Mouse (Mus musculus) embryonic facial prominence, embryonic 14.5 days (tissue): ENCODE data around the gene Rbms2. TPM values are rescaled to one million over a fixed set of nuclear protein-coding genes. Genes with fewer than 3 reads are reported as not detected.
"Not testable (repeated sequence)": the region's sequence is repeated elsewhere in the genome, so short reads cannot be mapped to it uniquely, and the experiment has no call there.

ENCODE experiments used
- ATAC-seq: fragments of 200-750 bp; cut with Nextera tagmentation; 2 replicates; pipeline ENCODE4 v1.8.0; 2017; ENCODE audit warnings: low read depth, moderate number of reproducible peaks, moderate TSS enrichment
- DNase-seq: peaks from one replicate; pipeline ENCODE4 v3.0.0-alpha.2; 2015; ENCODE audit warnings: low spot score
- H3K27ac ChIP-seq: fragments of 300-500 bp; sonication (generic); replicated peaks from 2 replicates; pipeline ENCODE4 v1.5.1; 2014; ENCODE audit warnings: low read depth, mild to moderate bottlenecking, low read length, moderate library complexity
- H3K27me3 ChIP-seq: fragments of 300-500 bp; sonication (generic); replicated peaks from 2 replicates; pipeline ENCODE4 v1.6.1; 2014; ENCODE audit warnings: low read length; ENCODE audit not compliant: control insufficient read depth, insufficient read depth
- H3K36me3 ChIP-seq: fragments of 300-500 bp; sonication (generic); 2 replicates; pipeline ENCODE4 v1.6.1; 2014; ENCODE audit warnings: low read length, mixed read lengths; ENCODE audit not compliant: control insufficient read depth, insufficient read depth
- H3K4me1 ChIP-seq: fragments of 300-500 bp; sonication (generic); 2 replicates; pipeline ENCODE4 v1.6.1; 2014; ENCODE audit warnings: antibody characterized with exemption, low read length; ENCODE audit not compliant: control insufficient read depth, insufficient read depth
- H3K4me2 ChIP-seq: fragments of 300-500 bp; sonication (generic); 2 replicates; pipeline ENCODE4 v1.6.1; 2014; ENCODE audit warnings: low read depth, mild to moderate bottlenecking, low read length, moderate library complexity, mixed read lengths
- H3K4me3 ChIP-seq: fragments of 300-500 bp; sonication (generic); 2 replicates; pipeline ENCODE4 v1.5.1; 2014; ENCODE audit warnings: low read depth, mild to moderate bottlenecking, low read length
- H3K9ac ChIP-seq: fragments of 300-500 bp; sonication (generic); 2 replicates; pipeline ENCODE4 v1.6.1; 2014; ENCODE audit warnings: low read depth, mild to moderate bottlenecking, low read length, moderate library complexity, mixed read lengths
- H3K9me3 ChIP-seq: fragments of 300-500 bp; sonication (generic); 2 replicates; pipeline ENCODE4 v1.6.1; 2016; ENCODE audit warnings: low read length; ENCODE audit not compliant: control insufficient read depth
- WGBS: fragments of 180-500 bp; shearing (Covaris S2); extraction: QIAGEN DNeasy Blood & Tissue Kit; methylation state at CpG from one replicate; pipeline ENCODE4 v1.1.7; 2014; 5-methylcytosine and 5-hydroxymethylcytosine counted together
- polyA plus RNA-seq: library from polyadenylated mRNA; unstranded; fragments of >200 nt; fragmentation: Nextera tagmentation; extraction: Ambion mirVana; gene quantifications from 2 replicates; pipeline ENCODE4 v1.2.1, GENCODE M21; 2014

The Rbms2 gene
- polyA plus RNA-seq, 1 experiment from 2014 or later, result 31.3 TPM

DNA sequence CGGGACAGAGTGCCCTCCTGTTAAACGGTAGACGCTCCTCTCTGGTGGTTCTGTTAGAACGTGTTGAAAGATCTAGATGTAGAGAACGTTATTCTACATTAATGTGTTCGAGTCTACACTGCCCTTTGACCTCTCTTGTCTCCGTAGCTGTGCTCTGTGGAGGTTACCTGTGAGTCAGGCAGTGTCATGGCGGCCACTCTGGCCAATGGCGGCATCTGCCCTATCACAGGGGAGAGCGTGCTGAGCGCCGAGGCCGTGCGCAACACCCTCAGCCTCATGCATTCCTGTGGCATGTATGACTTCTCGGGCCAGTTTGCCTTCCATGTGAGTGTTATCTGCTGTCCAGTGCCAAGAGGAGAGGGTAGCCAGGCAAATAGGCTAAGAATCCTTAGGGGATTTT is 24.8 kb upstream of the Rbms2 start:
- Histone ChIP-seq H3K9ac (no peak overlapping the region), H3K9me3 (no peaks in the 10 kb centered on the region), H3K4me1 (no peaks in the 10 kb centered on the region), H3K36me3 (peaks cover 9% of the 10 kb centered on the region; the same call in 1 of the 2 replicates), H3K27ac (no peak overlapping the region), H3K4me2 (no peak overlapping the region), H3K4me3 (no peak overlapping the region), H3K27me3 (no peaks in the 10 kb centered on the region)
- WGBS, result 87% methylated on average over 15 of the region's 15 CpGs
- DNase-seq (no peak), ATAC-seq (no peak)

DNA sequence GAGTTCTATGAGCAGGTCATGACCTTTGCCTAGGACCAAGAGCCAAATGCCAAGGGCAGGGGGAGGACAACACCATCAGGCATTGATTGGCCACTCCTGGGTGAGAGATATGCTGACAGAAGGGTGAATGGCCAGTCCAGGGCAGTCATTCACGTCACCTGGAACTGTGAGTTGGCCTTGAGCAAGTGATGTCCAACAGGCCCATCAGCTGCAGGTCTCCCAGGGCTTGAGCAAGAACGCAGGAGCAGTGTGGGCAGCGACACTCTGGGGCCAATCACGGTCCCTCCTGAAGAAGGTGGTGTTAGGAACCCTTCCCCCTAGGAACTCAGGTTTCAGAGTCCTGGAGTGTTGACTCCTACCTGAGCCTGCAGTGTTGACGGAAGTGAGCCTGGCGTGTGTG is 21.8 kb upstream of the Rbms2 start:
- Histone ChIP-seq H3K4me3 (no peak overlapping the region), H3K4me2 (no peak overlapping the region), H3K9me3 (no peaks in the 10 kb centered on the region), H3K27ac (no peak overlapping the region), H3K27me3 (no peaks in the 10 kb centered on the region), H3K4me1 (no peaks in the 10 kb centered on the region), H3K36me3 (peaks cover 3% of the 10 kb centered on the region; the same call in 1 of the 2 replicates), H3K9ac (no peak overlapping the region)
- DNase-seq (no peak), ATAC-seq (no peak)
- WGBS, result 65% methylated on average over 4 of the region's 6 CpGs

DNA sequence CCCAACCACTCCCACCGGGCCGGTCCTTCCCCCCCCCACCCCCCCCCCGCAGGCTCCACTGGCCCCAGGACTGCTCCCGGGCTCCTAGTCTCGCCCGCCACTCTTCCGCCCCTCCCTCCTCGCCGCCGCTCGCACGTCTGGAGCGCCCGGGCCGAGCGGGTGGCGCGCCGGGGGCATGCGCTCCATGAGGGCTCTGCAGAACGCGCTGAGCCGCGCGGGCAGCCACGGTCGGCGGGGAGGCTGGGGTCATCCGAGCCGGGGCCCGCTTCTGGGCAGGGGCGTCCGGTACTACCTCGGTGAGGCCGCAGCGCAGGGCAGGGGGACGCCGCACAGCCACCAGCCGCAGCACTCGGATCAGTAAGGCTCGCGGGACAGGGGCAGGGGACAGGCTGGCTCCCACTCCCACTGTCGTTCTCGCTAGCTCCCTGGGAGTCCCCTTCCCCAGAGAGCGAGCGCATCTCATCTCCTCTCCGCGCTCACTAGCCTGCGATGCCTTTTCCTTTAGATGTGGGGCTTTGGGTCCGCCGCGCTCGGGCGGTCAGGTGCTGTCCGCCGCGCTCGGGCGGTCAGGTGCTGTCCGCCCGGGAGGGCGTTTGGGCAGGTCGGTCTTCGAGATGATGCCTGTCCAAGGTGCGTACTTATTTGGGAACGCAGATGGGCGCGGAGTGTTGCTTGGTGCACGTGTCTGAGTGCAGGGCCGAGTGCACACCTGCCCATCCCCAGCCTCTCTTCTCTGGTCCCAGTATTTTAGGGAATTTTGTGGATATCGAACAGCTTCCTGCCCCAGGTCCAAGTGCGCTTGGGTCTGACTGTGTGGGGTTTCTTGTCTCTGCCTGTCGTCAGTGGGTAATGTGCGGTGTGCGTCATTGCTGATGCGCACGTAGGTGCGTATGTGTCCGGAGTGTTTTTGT is 14.7 kb upstream of the Rbms2 start:
- DNase-seq (no peak), ATAC-seq (peak; percentile 88)
- Histone ChIP-seq H3K9ac (peak overlapping the region; percentile 67), H3K4me2 (peak overlapping the region; percentile 99), H3K9me3 (no peaks in the 10 kb centered on the region), H3K4me3 (peak overlapping the region; percentile 70), H3K27ac (no peak overlapping the region), H3K4me1 (peaks cover 6% of the 10 kb centered on the region; the same call in 1 of the 2 replicates), H3K36me3 (no peaks in the 10 kb centered on the region), H3K27me3 (peaks cover 18% of the 10 kb centered on the region)
- 3% methylated on average over 32 of the region's 79 CpGs for WGBS

DNA sequence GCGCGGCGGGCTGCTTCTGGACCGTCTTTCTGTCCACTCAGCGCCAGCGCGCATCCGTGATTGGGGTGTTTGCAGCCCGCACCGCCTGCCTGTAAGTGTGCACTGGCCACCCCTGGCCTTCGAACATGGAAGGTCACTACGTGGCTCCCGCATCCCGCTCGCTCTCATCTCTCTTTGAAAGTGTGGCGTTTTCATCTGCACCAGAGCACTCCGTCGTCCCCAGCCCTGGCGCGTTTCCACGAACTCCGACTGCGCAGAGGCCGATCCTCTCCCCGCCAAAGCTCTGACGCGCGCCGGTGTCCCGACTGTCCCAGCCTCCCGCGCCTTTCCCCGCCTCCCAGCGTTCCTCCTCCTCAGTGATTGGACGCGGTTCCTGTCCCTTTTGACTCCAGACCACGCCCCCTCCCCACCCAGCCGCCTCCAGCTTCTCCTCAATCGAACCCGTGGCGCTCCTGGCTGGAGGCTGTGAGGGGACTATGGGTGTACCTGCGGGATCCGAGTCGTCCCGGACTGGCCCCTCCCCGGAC is 14.0 kb upstream of the Rbms2 start, which contains the start of gene Gls2:
Gene Gls2, plus strand, starts transcription at position 434 of the 527 bp plus-strand sequence.
- H3K9ac ChIP-seq, result peak within 1 kb of the TSS; percentile 67
- H3K4me3 ChIP-seq, result peak within 1 kb of the TSS; percentile 70
- peak within 1 kb of the TSS; percentile 99 for H3K4me2 ChIP-seq
- ATAC-seq (peak; percentile 98), DNase-seq (peak; percentile 97)
- H3K27ac ChIP-seq, result 0 out of 2 replicates have a peak within 1 kb of the TSS, but pooled peaks have one; percentile 33
- no peaks in the 10 kb centered on the region for H3K36me3 ChIP-seq
- no peaks in the 10 kb centered on the region for H3K9me3 ChIP-seq
- peaks cover 18% of the 10 kb centered on the region for H3K27me3 ChIP-seq
- peaks cover 6% of the 10 kb centered on the region; the same call in 1 of the 2 replicates for H3K4me1 ChIP-seq
- 0% methylated on average over 39 of the region's 46 CpGs for WGBS

DNA sequence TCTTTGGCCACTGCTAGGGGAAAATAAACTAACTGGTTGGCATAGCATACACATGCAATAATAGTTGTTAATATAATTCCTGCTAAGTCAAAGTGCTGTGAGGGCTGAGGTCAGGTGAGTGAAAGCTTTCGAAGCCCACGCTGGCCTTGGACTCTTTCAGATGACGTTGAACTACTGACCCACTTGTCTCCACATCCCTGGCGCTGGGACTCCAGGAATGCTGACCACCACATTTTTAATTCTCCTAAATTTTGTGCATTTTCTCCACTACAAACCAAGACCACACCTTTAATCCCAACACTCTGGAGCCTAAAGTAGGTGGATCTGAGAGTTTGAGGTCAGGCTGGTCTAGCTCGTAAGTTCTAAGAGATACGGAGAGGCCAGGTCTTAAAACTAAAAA is 13.0 kb upstream of the Rbms2 start:
- ATAC-seq, result no peak
- Histone ChIP-seq H3K36me3 (no peaks in the 10 kb centered on the region), H3K4me3 (no peak overlapping the region), H3K27me3 (peaks cover 18% of the 10 kb centered on the region), H3K4me2 (no peak overlapping the region), H3K9ac (no peak overlapping the region), H3K27ac (no peak overlapping the region), H3K9me3 (no peaks in the 10 kb centered on the region), H3K4me1 (peaks cover 6% of the 10 kb centered on the region; the same call in 1 of the 2 replicates)
- WGBS, result 91% methylated on average over 6 of the region's 6 CpGs
- DNase-seq, result no peak

DNA sequence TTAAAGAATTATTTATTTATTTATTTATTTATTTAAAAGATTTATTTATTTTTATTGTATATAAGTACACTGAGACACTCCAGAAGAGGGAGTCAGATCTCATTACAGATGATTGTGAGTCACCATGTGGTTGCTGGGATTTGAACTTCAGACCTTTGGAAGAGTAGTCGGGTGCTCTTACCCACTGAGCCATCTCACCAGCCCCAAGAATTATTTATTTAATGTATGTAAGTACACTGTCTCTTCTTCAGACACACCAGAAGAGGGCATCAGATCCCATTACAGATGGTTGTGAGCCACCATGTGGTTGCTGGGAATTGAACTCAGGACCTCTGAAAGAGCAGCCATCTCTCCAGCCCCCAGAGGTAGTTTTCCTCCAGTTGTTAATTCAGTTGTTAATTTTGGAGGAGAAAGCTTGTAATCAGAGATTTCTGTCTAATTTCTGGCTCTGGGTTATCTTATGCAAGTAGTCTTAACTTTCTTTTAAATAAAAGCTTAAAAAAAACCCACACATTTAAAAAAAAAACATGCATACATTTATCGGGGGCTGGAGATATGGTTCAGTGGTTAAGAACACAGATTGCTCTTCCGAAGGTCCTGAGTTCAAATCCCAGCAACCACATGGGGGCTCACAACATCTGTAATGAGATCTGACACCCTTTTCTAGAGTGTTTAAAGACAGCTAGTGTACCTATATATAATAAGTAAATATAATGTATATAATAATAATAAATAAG is 12.1 kb upstream of the Rbms2 start:
- ATAC-seq, H3K9me3 ChIP-seq, H3K9ac ChIP-seq, H3K27ac ChIP-seq, H3K4me3 ChIP-seq, H3K4me2 ChIP-seq, H3K36me3 ChIP-seq, H3K4me1 ChIP-seq, DNase-seq: not testable (repeated sequence)
- WGBS, result 90% methylated on average over 3 of the region's 3 CpGs
- peaks cover 18% of the 10 kb centered on the region for H3K27me3 ChIP-seq

DNA sequence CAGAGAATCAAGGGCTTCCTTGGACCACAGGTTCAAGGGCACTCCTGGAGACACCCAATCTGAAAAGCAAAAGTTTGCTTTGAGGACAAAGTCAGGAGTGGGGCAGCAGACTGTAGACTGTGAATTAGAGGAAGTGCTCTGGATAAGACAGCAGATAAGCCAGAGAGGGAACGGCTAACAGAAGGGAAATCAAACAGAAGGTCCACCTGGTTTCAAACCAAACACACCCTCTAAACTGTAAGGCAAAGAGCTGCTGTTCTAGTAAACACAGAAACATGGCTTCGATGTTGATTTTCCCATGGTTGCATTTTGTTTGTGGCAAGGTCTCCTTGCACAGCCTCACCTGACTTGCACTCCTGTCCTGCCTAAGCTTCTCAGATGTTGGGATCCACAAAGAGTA is 11.4 kb upstream of the Rbms2 start:
- Histone ChIP-seq H3K9me3 (no peaks in the 10 kb centered on the region), H3K27me3 (peaks cover 18% of the 10 kb centered on the region), H3K4me2 (no peak overlapping the region), H3K4me1 (peaks cover 6% of the 10 kb centered on the region; the same call in 1 of the 2 replicates), H3K9ac (no peak overlapping the region), H3K27ac (no peak overlapping the region), H3K36me3 (no peaks in the 10 kb centered on the region), H3K4me3 (no peak overlapping the region)
- ATAC-seq (no peak), DNase-seq (no peak)
- 84% methylated on average over 2 of the region's 2 CpGs for WGBS

DNA sequence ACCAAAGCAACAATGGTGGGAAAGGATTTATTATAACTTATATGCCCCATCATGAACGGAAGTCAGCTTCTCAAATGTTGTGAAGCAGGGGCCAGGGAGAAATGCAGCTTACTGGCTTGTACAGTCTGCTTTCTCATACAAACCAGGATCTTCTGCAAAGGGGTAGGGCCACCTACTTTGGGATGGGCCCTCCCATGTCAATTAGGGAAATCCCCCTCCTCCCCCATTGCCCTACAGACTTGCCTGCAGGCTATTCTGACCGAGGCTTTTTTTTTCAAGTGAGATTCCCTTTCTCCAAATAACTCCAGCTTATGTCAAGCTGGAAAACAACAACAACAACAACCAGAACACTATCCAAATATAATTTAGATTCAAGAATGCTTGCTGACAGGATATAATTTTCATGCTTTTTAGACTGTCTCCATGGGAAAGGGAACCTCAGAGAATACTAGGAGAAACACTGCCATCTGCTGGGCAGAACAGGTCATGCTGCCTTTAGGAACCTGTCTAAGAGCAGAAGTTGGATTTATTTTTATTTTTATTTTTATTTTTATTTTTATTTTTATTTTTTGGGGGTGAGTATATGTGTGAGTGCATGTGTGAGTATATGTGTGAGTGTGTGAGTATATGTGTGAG is 8.3 kb upstream of the Rbms2 start:
- no peaks in the 10 kb centered on the region for H3K9me3 ChIP-seq
- DNase-seq (peak; percentile 89), ATAC-seq (no peak)
- H3K27ac ChIP-seq, result no peak overlapping the region
- H3K36me3 ChIP-seq, result no peaks in the 10 kb centered on the region
- H3K4me3 ChIP-seq, result no peak overlapping the region
- no peaks in the 10 kb centered on the region for H3K4me1 ChIP-seq
- 34% methylated on average over 2 of the region's 2 CpGs for WGBS
- no peak overlapping the region for H3K4me2 ChIP-seq
- no peaks in the 10 kb centered on the region for H3K27me3 ChIP-seq
- H3K9ac ChIP-seq, result no peak overlapping the region
